ENCODE assay signal across 22 mouse cellular contexts in the genomic region with DNA sequence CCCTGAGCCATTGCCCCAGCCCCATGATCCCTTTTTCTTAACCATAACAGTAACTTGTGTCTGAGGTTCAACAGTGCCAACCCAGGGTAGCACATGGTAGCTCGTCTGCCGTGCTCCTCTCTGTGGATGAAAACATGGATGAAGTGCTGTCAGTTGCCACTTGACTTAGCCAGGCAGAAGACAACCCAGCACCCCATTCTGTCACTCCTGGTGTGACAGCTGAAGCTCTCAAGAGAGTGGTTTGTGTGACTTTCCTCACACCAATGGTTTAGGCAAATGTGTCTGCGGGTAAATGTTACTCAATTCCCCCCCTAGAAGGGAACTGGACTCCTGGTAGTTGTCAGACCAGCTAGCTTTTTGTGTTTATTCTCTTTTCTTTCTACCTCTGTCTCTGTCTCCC. TPM values are rescaled to one million over a fixed set of nuclear protein-coding genes. Genes with fewer than 3 reads are reported as not detected.
DNase-seq lines count a peak whose midpoint lies in the region; ATAC-seq lines count a peak whose summit lies in the region.
"Had no signal": no experiment of that assay in that cellular context is flagged by ENCODE, and none has a peak within 500 bp of the region (broad histone marks: within the 10 kb centered on the region; RNA-seq: fewer than 3 reads in every experiment).

No protein-coding gene starts in this region.

- no peak for ATAC-seq in liver, embryonic 12.5 days
- peak; percentile 52 for ATAC-seq in megakaryocyte progenitor cell, adult 5-6 weeks (replicated peaks; ENCODE audit: poor library complexity)
- ATAC-seq in forebrain, embryonic 14.5 days = no peak
- ATAC-seq: forebrain, postnatal 0 days; inflammation-experienced regulatory T-cells, adult 6 months; Patski had no signal

- H3K4me1 ChIP-seq in liver, embryonic 12.5 days = peaks cover 72% of the 10 kb centered on the region
- peaks cover 4% of the 10 kb centered on the region; the same call in 1 of the 2 replicates for H3K4me1 ChIP-seq in forebrain, embryonic 14.5 days (ENCODE audit: control insufficient read depth, insufficient read depth, low read length)

- H3K27ac ChIP-seq in liver, embryonic 12.5 days = peak overlapping the region; percentile 84
- no peak overlapping the region for H3K27ac ChIP-seq in forebrain, embryonic 14.5 days (ENCODE audit: low read depth, low read length)
- H3K27ac ChIP-seq: embryonic facial prominence, embryonic 15.5 days; heart, embryonic 10.5 days; hindbrain, embryonic 13.5 days; limb, embryonic 15.5 days; midbrain, embryonic 10.5 days had no signal

- no peak overlapping the region for H3K4me3 ChIP-seq in liver, embryonic 12.5 days
- H3K4me3 ChIP-seq in forebrain, embryonic 14.5 days (ENCODE audit: low read depth, low read length) = no peak overlapping the region
- H3K4me3 ChIP-seq: embryonic facial prominence, embryonic 15.5 days; heart, embryonic 10.5 days; hindbrain, embryonic 13.5 days; limb, embryonic 15.5 days; midbrain, embryonic 10.5 days had no signal

- peaks cover 22% of the 10 kb centered on the region for H3K36me3 ChIP-seq in liver, embryonic 12.5 days
- no peaks in the 10 kb centered on the region for H3K36me3 ChIP-seq in forebrain, embryonic 14.5 days (ENCODE audit: control insufficient read depth, insufficient read depth, low read length)
- H3K36me3 ChIP-seq: embryonic facial prominence, embryonic 15.5 days; heart, embryonic 10.5 days; hindbrain, embryonic 13.5 days; limb, embryonic 15.5 days; midbrain, embryonic 10.5 days had no signal

- H3K9me3 ChIP-seq in liver, embryonic 12.5 days (replicated peaks) = no peaks in the 10 kb centered on the region
- H3K9me3 ChIP-seq in forebrain, embryonic 14.5 days (replicated peaks; ENCODE audit: control insufficient read depth, low read length) = no peaks in the 10 kb centered on the region
- H3K9me3 ChIP-seq: embryonic facial prominence, embryonic 15.5 days; heart, embryonic 10.5 days; hindbrain, embryonic 13.5 days; limb, embryonic 15.5 days; midbrain, embryonic 10.5 days had no signal

- H3K4me2 ChIP-seq in liver, embryonic 12.5 days = peak overlapping the region; percentile 30
- H3K4me2 ChIP-seq in forebrain, embryonic 14.5 days (ENCODE audit: low read length) = no peak overlapping the region
- H3K4me2 ChIP-seq: embryonic facial prominence, embryonic 15.5 days; hindbrain, embryonic 13.5 days; limb, embryonic 15.5 days had no signal

- peak; percentile 51 for DNase-seq in spleen, adult 18-20 months
- DNase-seq in spleen, adult 12 weeks (ENCODE audit: low spot score) = no peak
- DNase-seq in cerebellum, postnatal 14 days = no peak
- no peak for DNase-seq in retina, postnatal 1 day
- DNase-seq in forebrain, embryonic 14.5 days (ENCODE audit: low spot score) = no peak
- DNase-seq: adrenal gland, postnatal 14 days; cerebellum, adult 18-20 months; cerebellum, postnatal 36 days; forebrain, postnatal 0 days; kidney, adult 2 months; kidney, postnatal 10 days; lung, postnatal 10 days; right cerebral cortex, adult 18-20 months had no signal

- H3K9ac ChIP-seq in liver, embryonic 12.5 days = peak overlapping the region; percentile 39
- no peak overlapping the region for H3K9ac ChIP-seq in forebrain, embryonic 14.5 days (ENCODE audit: low read length)
- H3K9ac ChIP-seq: embryonic facial prominence, embryonic 15.5 days; forebrain, postnatal 0 days; hindbrain, embryonic 13.5 days; limb, embryonic 15.5 days had no signal

- WGBS in liver, embryonic 12.5 days (ENCODE audit: insufficient replicate concordance) = 75% methylated on average over 3 of the region's 3 CpGs
- 83% methylated on average over 3 of the region's 3 CpGs for WGBS in forebrain, embryonic 14.5 days

- no peaks in the 10 kb centered on the region for H3K27me3 ChIP-seq in liver, embryonic 12.5 days (replicated peaks)
- no peaks in the 10 kb centered on the region for H3K27me3 ChIP-seq in forebrain, embryonic 14.5 days (replicated peaks; ENCODE audit: control insufficient read depth, insufficient read depth, low read length)
- H3K27me3 ChIP-seq: embryonic facial prominence, embryonic 15.5 days; limb, embryonic 15.5 days had no signal

RNA-seq across cellular contexts. Expression of gene Elof1, which starts 5.0 kb away (rescaled TPM):
- polyA plus RNA-seq in liver, embryonic 12.5 days (2016; fragmentation: Nextera tagmentation; extraction: Ambion mirVana) = 103 and 113 TPM in 2 replicates
- total RNA-seq in megakaryocyte progenitor cell, adult 5-6 weeks (2015) = 106 and 124 TPM in 2 replicates
- total RNA-seq in megakaryocyte progenitor cell, adult 5-6 weeks (2017) = 43.6 and 49.6 TPM in 2 replicates
- 213 and 240 TPM in 2 replicates for polyA plus RNA-seq in forebrain, embryonic 14.5 days (2014; fragmentation: Nextera tagmentation; extraction: Ambion mirVana)

RNA-seq across cellular contexts. Expression of gene Acp5, which starts 13.5 kb away (rescaled TPM):
- polyA plus RNA-seq in liver, embryonic 12.5 days (2016; fragmentation: Nextera tagmentation; extraction: Ambion mirVana) = 176 and 179 TPM in 2 replicates
- total RNA-seq in megakaryocyte progenitor cell, adult 5-6 weeks (2015) = 3.3 and 4.1 TPM in 2 replicates
- 2.9 and 5.3 TPM in 2 replicates for total RNA-seq in megakaryocyte progenitor cell, adult 5-6 weeks (2017)
- 0.38 and 0.42 TPM in 2 replicates for polyA plus RNA-seq in forebrain, embryonic 14.5 days (2014; fragmentation: Nextera tagmentation; extraction: Ambion mirVana)
- polyA plus RNA-seq: Patski had no signal

RNA-seq across cellular contexts. Expression of gene Cnn1, which starts 23.0 kb away (rescaled TPM):
- polyA plus RNA-seq in liver, embryonic 12.5 days (2016; fragmentation: Nextera tagmentation; extraction: Ambion mirVana) = 0.80 and 0.81 TPM in 2 replicates
- not detected in 2 replicates for total RNA-seq in megakaryocyte progenitor cell, adult 5-6 weeks (2015)
- total RNA-seq in megakaryocyte progenitor cell, adult 5-6 weeks (2017) = not detected in 2 replicates
- 0.19 and 0.72 TPM in 2 replicates for polyA plus RNA-seq in forebrain, embryonic 14.5 days (2014; fragmentation: Nextera tagmentation; extraction: Ambion mirVana)

RNA-seq across cellular contexts. Expression of gene Pigyl, which starts 34.6 kb away (rescaled TPM):
- 41.1 and 46.3 TPM in 2 replicates for polyA plus RNA-seq in liver, embryonic 12.5 days (2016; fragmentation: Nextera tagmentation; extraction: Ambion mirVana)
- total RNA-seq in megakaryocyte progenitor cell, adult 5-6 weeks (2015) = 21.8 and 25.4 TPM in 2 replicates
- total RNA-seq in megakaryocyte progenitor cell, adult 5-6 weeks (2017) = 28.4 and 31.8 TPM in 2 replicates
- polyA plus RNA-seq in forebrain, embryonic 14.5 days (2014; fragmentation: Nextera tagmentation; extraction: Ambion mirVana) = 93.5 and 109 TPM in 2 replicates

RNA-seq across cellular contexts. Expression of gene Ecsit, which starts 36.8 kb away (rescaled TPM):
- 36.9 and 40.6 TPM in 2 replicates for polyA plus RNA-seq in liver, embryonic 12.5 days (2016; fragmentation: Nextera tagmentation; extraction: Ambion mirVana)
- total RNA-seq in megakaryocyte progenitor cell, adult 5-6 weeks (2015) = 10.1 and 12.0 TPM in 2 replicates
- 20.8 and 24.0 TPM in 2 replicates for total RNA-seq in megakaryocyte progenitor cell, adult 5-6 weeks (2017)
- 47.2 and 56.2 TPM in 2 replicates for polyA plus RNA-seq in forebrain, embryonic 14.5 days (2014; fragmentation: Nextera tagmentation; extraction: Ambion mirVana)

Comparison
In these comparisons a context has a peak if more than half of its experiments do, and no peak if none do; other contexts are left out.
1. DNase-seq: peak in spleen, adult 18-20 months (2 of 2); none in spleen, adult 12 weeks (single experiment), cerebellum, postnatal 14 days (0 of 2), retina, postnatal 1 day (single experiment) and forebrain, embryonic 14.5 days (single experiment).
2. RNA of gene Acp5, which starts 13.5 kb away (polyA plus RNA-seq): 176 to 179 TPM in liver, embryonic 12.5 days; 0.38 to 0.42 TPM in forebrain, embryonic 14.5 days; every median in the first group is over 100 times any median in the second.